Mouse (Mus musculus) embryo, embryonic 11 days (tissue): ENCODE measurements around the gene Map3k14.

Experiments used
- DNase-seq: peaks from one replicate; pipeline ENCODE4 v3.0.0-alpha.2; 2015

Map3k14 gene

DNA sequence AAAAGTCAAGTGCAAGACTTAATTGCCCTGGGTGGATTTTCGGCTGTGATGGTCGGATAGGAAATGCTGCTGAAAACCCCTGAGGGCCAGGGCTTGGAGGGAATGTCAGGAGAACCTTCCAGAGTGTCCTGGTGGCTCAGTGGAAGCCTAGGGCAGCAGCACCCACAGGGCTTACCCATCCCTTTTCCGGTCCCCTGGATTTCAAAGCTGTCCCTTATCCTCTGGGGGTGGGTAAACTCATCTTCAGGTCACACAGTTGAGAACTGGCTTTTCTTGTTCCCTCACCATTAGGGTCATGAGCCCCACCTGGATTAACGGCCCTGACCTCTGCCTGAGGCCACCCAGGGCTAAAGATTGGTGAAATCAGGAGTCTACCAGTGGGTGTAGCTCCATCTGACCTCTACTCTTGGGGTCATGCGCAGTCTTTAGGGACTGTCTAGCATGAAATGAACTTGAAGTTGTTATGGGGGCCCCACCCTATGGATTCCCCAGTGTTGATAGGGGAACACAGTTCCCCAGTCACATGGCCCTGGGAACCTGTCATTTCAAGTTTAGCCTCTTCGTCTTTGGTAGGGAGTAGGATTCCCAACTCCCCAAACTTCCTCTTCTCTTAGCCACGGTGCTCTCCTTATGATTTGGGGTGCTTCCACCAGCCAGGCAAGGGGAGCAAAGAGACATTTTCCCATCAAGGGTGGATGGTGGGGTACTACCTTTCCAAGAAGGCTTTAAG is 94.1 kb downstream of the Map3k14 start:
- no peak for DNase-seq

DNA sequence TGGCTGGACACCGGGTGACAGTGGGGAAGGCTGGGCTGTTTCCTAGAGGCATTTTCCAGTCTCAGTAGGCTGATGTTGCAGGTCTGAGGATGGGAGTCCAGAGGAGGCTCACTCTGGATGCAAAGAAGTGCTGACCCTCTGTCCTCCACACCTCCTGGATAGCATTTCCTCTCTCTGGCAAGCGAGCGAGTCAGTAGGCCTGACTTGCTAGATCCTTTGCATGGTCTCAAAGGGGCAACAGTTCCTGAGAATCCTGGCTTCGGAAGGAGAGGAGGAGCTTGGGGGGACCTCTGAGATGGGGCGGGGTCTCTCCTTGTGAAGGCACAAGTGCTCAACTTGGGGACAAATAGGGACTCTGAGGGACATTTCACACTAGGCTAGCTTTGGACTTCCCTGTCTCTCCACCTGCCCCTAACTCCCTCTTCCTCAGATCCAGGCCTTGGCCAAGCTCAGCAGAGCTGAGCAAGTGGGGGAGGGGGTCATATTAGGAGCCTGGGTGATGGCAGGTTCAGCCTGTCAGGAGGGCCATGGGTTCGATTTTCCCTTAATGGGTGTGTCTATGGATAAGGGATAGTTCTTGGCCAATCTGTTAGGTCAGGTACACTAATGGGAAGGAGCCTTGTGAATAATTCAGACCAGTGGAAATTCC is 94.8 kb downstream of the Map3k14 start:
- DNase-seq, result no peak

DNA sequence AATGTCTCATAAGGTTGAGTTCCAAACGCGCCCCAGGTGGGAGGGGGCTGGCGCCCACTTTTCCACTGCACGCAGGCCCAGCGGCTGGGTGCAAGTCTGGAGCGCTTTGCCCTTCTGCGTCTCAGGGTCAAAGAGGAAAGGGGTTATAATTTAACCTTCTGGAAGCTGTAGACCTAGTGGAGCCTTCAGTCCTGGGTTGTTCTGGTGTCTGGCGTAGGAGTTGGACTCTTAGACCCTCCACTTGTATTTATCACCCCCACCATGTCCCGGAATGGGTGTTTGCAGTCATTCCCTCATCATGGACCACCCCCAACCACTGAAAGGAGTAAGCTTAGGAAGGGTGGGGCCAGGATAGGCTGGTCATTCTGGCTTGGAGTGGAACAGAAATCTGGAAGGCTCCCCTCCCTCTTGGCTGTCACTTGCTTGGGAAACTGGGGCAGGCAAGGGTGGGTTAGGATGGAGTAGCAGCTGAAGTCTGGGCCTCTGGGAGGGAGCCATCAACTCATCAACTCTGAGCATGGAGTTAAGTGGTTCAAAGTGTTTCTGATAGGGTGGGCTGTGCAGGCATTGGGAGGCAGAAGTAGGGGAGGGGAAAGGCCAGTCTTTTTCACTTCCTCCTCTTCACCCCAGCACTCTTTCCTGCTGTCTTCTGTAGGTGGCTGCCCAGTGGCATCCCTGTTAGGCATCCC is 95.4 kb downstream of the Map3k14 start:
- DNase-seq, result no peak

DNA sequence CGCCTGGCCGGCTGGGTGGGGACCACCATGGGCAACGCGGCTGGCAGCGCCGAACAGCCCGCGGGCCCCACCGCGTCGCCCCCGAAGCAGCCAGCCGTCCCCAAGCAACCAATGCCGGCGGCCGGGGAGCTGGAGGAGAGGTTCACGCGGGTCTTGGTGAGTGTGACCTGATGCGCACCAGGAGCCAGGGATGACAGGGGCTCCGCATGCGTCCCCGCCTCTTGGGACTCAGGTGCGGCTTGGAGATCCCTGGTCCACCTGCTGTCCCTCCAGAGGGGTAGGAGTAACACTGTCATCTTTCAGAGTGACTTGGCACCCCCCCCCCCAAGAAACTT is 96.0 kb downstream of the Map3k14 start:
- DNase-seq, result no peak

- peak; percentile 40 for DNase-seq
Measured at GRCm38 (mm10) chr11:103170494-103171285, 96.6 kb downstream of the Map3k14 start, which contains the start of gene Fmnl1. TSS of gene Fmnl1 (plus strand) at chr11:103171107.

DNA sequence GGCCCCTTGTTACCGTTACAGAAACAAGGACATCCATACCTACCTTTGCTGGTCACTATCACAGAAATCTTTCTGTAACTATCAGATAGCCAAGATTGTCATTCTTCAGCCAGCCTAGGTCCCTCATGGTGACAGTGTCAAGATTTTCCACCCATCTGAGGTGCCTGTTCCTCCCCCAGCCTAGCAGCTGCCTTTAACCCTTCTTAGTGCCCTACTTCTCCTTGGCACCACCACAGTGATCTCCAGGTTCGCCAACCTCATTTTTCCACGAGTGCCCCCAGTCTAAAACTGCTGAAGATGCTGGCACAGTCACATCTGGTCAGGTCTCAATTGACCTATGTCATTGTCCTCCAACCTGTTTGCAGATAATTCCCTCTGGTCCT is 97.2 kb downstream of the Map3k14 start:
- DNase-seq, result no peak
